Mouse (Mus musculus) embryo, embryonic 9.5 days (tissue): ENCODE measurements around the gene Ccnc.

Experiments
- DNase-seq: peaks from one replicate; pipeline ENCODE4 v3.0.0-alpha.2; 2017; ENCODE audit errors: extremely low spot score

Ccnc gene

GRCm38 (mm10) chr4:21801620-21802019 lies 74.1 kb downstream of the Ccnc start:
- DNase-seq = no peak

GRCm38 (mm10) chr4:21807204-21807603 lies 79.7 kb downstream of the Ccnc start:
- no peak for DNase-seq
